Mouse (Mus musculus) lung, adult 2 months (tissue): ENCODE measurements at regions not wholly inside any gene's neighbourhood (a gene's known extent, or its start where the extent isn't known, plus 50 kb on each side); places are given as distances from the start of the nearest gene placed in this dataset.

Experiments
- CTCF ChIP-seq: fragments of 200-500 bp; IDR thresholded peaks from 2 replicates; pipeline ENCODE4 v1.5.1; 2011; ENCODE audit warnings: mild to moderate bottlenecking, low read length, control low read depth; ENCODE audit not compliant: insufficient read depth
- POLR2A ChIP-seq: fragments of 200-500 bp; IDR thresholded peaks from 2 replicates; pipeline ENCODE4 v1.6.1; 2011; ENCODE audit warnings: low read depth, mild to moderate bottlenecking, control low read depth, low read length, borderline replicate concordance; ENCODE audit errors: extremely low read depth

- TF ChIP-seq CTCF = no peak
- TF ChIP-seq POLR2A = no peak
Observed at GRCm38 (mm10) chr8:26872382-26872781, 104.7 kb upstream of the Zfp703 start.
